In the genomic region with DNA sequence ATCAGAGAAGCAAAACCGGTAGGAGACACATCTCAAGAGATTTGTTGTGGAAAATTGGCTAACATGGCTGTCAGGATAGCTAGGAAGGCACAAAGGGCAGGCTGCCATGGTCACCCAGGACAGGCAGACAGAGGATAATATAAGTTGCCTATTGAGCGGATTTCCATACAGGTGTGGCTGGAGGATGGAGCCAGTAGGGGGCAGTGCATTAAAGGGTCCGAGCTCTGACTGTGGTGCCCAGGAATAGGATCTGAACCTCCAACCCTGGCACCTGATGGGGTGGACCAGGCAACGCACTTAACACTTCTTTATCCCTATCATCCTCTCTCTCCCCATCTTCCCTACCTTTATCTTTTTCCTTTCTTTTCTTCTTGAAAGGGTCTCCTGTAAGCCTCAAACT, we compare ENCODE assay signal across 9 mouse cellular contexts. TPM values are rescaled to one million over a fixed set of nuclear protein-coding genes. Genes with fewer than 3 reads are reported as not detected.
DNase-seq lines count a peak whose midpoint lies in the region; ATAC-seq and TF ChIP-seq lines count a peak whose summit lies in the region.
"Had no signal": no experiment of that assay in that cellular context is flagged by ENCODE, and none has a peak within 500 bp of the region (broad histone marks: within the 10 kb centered on the region; RNA-seq: fewer than 3 reads in every experiment).

No protein-coding gene starts in this region.

- WGBS in intestine, postnatal 0 days: 33% methylated on average over 4 of the region's 4 CpGs
- WGBS in intestine, embryonic 16.5 days: 40% methylated on average over 4 of the region's 4 CpGs

- no peaks in the 10 kb centered on the region for H3K4me1 ChIP-seq in intestine, postnatal 0 days (replicated peaks; ENCODE audit: control insufficient read depth, insufficient read depth, low read length)
- H3K4me1 ChIP-seq in intestine, embryonic 16.5 days (ENCODE audit: control insufficient read depth, insufficient read depth, low read length): 0 out of 2 replicates have a peak, but pooled peaks cover 2% of the 10 kb centered on the region
- H3K4me1 ChIP-seq in ES-E14 (ENCODE audit: control insufficient read depth in 2 of 2, insufficient read depth in 2 of 2, low read length in 2 of 2, poor library complexity in 1 of 2): no peaks in the 10 kb centered on the region
- H3K4me1 ChIP-seq: hindbrain, embryonic 15.5 days had no signal

- in situ Hi-C loops in ES-E14 (cut with MboI; ENCODE audit: low sequenced_read_pairs in 2 of 2, unreplicated experiment in 2 of 2): loop anchor here (10.0 to 25.0 kb wide), 2 partner anchors 283 to 306 kb away; no protein-coding TSS in a partner anchor

- no peak overlapping the region for H3K27ac ChIP-seq in intestine, postnatal 0 days (ENCODE audit: low read depth, low read length)
- no peak overlapping the region for H3K27ac ChIP-seq in intestine, embryonic 16.5 days (ENCODE audit: low read length)
- H3K27ac ChIP-seq in ES-E14 (ENCODE audit: insufficient read depth, low read depth, low read length, poor library complexity, severe bottlenecking): no peak overlapping the region
- H3K27ac ChIP-seq: hindbrain, embryonic 15.5 days had no signal

- no peaks in the 10 kb centered on the region for H3K36me3 ChIP-seq in intestine, postnatal 0 days (ENCODE audit: control insufficient read depth, insufficient read depth)
- H3K36me3 ChIP-seq in intestine, embryonic 16.5 days (ENCODE audit: control insufficient read depth, insufficient read depth, low read length): no peaks in the 10 kb centered on the region
- no peaks in the 10 kb centered on the region for H3K36me3 ChIP-seq in ES-E14 (ENCODE audit: control insufficient read depth, insufficient read depth, low read length, poor library complexity, severe bottlenecking)
- H3K36me3 ChIP-seq: hindbrain, embryonic 15.5 days had no signal

- peak; percentile 36 for DNase-seq in ES-E14 (ENCODE audit: low read depth, low spot score)
- DNase-seq in lung, postnatal 14 days: peak; percentile 46
- DNase-seq in frontal cortex, postnatal 10 days (ENCODE audit: low spot score in 2 of 2): no peak
- DNase-seq in spleen, adult 18-20 months: no peak

- TF ChIP-seq CTCF in intestine, postnatal 0 days (IDR thresholded peaks at IDR 0.05; ENCODE audit: low read depth): peak; percentile 59

- H3K27me3 ChIP-seq in intestine, postnatal 0 days (replicated peaks; ENCODE audit: control insufficient read depth, insufficient read depth, low read length): no peaks in the 10 kb centered on the region
- H3K27me3 ChIP-seq in intestine, embryonic 16.5 days (replicated peaks; ENCODE audit: control insufficient read depth, insufficient read depth, low read length): no peaks in the 10 kb centered on the region
- H3K27me3 ChIP-seq: hindbrain, embryonic 15.5 days had no signal

- no peaks in the 10 kb centered on the region for H3K9me3 ChIP-seq in intestine, postnatal 0 days (ENCODE audit: control insufficient read depth)
- no peaks in the 10 kb centered on the region for H3K9me3 ChIP-seq in intestine, embryonic 16.5 days (ENCODE audit: control insufficient read depth, low read length)
- H3K9me3 ChIP-seq in ES-E14 (ENCODE audit: control insufficient read depth, insufficient read depth, low read depth, low read length): no peaks in the 10 kb centered on the region
- H3K9me3 ChIP-seq: hindbrain, embryonic 15.5 days had no signal

- H3K4me2 ChIP-seq in intestine, postnatal 0 days (replicated peaks; ENCODE audit: low read depth): no peak overlapping the region
- no peak overlapping the region for H3K4me2 ChIP-seq in intestine, embryonic 16.5 days (ENCODE audit: low read depth, low read length)
- H3K4me2 ChIP-seq: hindbrain, embryonic 15.5 days had no signal

- no peak overlapping the region for H3K9ac ChIP-seq in intestine, postnatal 0 days (ENCODE audit: low read depth, low read length)
- no peak overlapping the region for H3K9ac ChIP-seq in intestine, embryonic 16.5 days (ENCODE audit: low read depth, low read length)
- no peak overlapping the region for H3K9ac ChIP-seq in ES-E14 (ENCODE audit: insufficient read depth, low read depth, low read length, poor library complexity, severe bottlenecking)
- H3K9ac ChIP-seq: hindbrain, embryonic 15.5 days had no signal

- H3K4me3 ChIP-seq in intestine, postnatal 0 days (ENCODE audit: low read depth, low read length): no peak overlapping the region
- H3K4me3 ChIP-seq in intestine, embryonic 16.5 days (ENCODE audit: low read length): no peak overlapping the region
- no peak overlapping the region for H3K4me3 ChIP-seq in ES-E14 (ENCODE audit: insufficient read depth in 1 of 2, low read depth in 1 of 2, low read length in 2 of 2, poor library complexity in 1 of 2, severe bottlenecking in 1 of 2)
- H3K4me3 ChIP-seq: erythroblast, embryonic 14.5 days; hindbrain, embryonic 15.5 days had no signal

- no peak for ATAC-seq in intestine, postnatal 0 days
- no peak for ATAC-seq in intestine, embryonic 16.5 days
- peak; percentile 50; the same call in 1 of the 2 replicates for ATAC-seq in common myeloid progenitor, adult 5-6 weeks (replicated peaks; ENCODE audit: low read depth, poor library complexity, severe bottlenecking)

TF ChIP-seq in ES-E14, 5 proteins besides CTCF, POLR2A, EP300 and RAD21:
- no peak for TF ChIP-seq CHD2 (IDR thresholded peaks at IDR 0.05; ENCODE audit: low read depth, low read length)
- TF ChIP-seq HCFC1 (IDR thresholded peaks at IDR 0.05; ENCODE audit: borderline replicate concordance, insufficient read depth, low read length): no peak

RNA-seq across cellular contexts. Expression of gene Tcf21, which starts 38.5 kb away (rescaled TPM):
- polyA plus RNA-seq in intestine, postnatal 0 days (2015; fragmentation: Nextera tagmentation; extraction: Ambion mirVana): 66.4 and 70.2 TPM in 2 replicates
- 133 and 145 TPM in 2 replicates for polyA plus RNA-seq in intestine, embryonic 16.5 days (2015; fragmentation: Nextera tagmentation; extraction: Ambion mirVana)
- total RNA-seq in ES-E14 (2012; rRNA removed): not detected in 2 replicates
- total RNA-seq in common myeloid progenitor, adult 5-6 weeks (2017): not detected in 2 replicates
- polyA plus RNA-seq: erythroblast, embryonic 14.5 days had no signal

RNA-seq across cellular contexts. Expression of gene Tbpl1, which starts 49.7 kb away (rescaled TPM):
- 36.2 and 37.0 TPM in 2 replicates for polyA plus RNA-seq in intestine, postnatal 0 days (2015; fragmentation: Nextera tagmentation; extraction: Ambion mirVana)
- 38.4 and 39.7 TPM in 2 replicates for polyA plus RNA-seq in intestine, embryonic 16.5 days (2015; fragmentation: Nextera tagmentation; extraction: Ambion mirVana)
- 19.9 and 26.8 TPM in 2 replicates for total RNA-seq in ES-E14 (2012; rRNA removed)
- total RNA-seq in common myeloid progenitor, adult 5-6 weeks (2017): 29.1 and 31.2 TPM in 2 replicates

Comparison
In these comparisons a context has a peak if more than half of its experiments do, and no peak if none do; other contexts are left out.
1. DNase-seq: peak in ES-E14 (single experiment) and lung, postnatal 14 days (single experiment); none in frontal cortex, postnatal 10 days (0 of 2) and spleen, adult 18-20 months (0 of 2).